Mouse (Mus musculus) CD4-positive helper T cell, adult 2 months (primary cell): ENCODE results near the gene Smc1b.
"Not testable (repeated sequence)": the region's sequence is repeated elsewhere in the genome, so short reads cannot be mapped to it uniquely, and the experiment has no call there.

Experiments
- DNase-seq: peaks from one replicate; pipeline ENCODE4 v3.0.0-alpha.2; 2012; ENCODE audit warnings: low read depth, missing footprints, low spot score

Smc1b gene

DNA sequence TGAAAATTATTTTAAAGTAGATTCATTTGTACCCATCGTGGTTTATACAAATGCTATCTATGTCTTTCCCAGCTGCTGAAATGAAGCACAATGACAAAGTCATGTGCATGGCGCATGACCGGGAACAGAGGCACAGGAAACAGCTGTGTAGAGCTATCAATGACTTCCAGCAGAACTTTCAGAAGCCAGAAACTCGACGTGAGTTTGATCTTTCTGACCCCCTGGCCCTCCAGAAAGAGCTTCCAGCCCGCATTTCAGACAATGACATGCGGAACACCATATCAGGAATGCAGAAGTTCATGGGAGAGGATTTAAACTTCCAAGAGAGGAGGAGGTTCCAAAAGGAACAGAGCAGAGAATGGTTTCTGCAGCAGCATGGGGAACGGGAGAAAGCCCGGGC lies 3.4 kb upstream of the Smc1b start:
- no peak for DNase-seq

DNA sequence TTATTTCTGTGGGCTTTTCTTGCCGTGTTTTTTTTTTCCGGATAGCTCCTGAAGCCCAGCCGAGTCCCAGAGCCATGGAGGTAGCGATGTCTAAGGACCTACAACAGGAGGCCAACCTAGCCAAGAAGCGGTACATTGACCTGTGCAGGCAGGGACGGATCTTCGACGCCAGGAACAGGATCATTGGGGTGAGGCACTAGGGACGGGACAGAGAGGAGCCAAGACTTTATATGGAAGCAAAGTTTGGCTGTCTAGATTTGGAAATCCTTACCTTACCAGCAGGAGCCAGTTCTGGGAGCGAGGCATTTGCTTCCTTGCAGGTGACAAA lies 393 bp upstream of the Smc1b start:
- no peak for DNase-seq

DNA sequence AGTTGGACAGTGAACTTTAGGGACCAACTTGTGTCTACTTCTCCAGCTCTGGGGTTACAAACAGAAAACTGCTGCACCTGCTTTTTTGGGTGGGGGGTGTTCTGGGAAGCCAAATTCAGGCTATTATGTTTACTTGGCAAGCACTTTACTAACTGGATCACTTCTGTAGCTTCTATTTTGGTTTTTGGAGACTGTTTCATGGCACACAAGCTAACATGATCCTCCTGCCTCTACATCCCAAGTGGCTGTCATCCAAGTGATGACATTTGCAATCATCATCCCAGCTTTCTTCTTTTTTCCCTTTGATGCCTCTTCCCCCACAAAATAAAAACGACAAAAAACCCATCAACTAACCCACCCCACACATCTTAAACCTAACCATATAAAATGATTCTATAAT lies 46.1 kb downstream of the Smc1b start:
- DNase-seq, result no peak

DNA sequence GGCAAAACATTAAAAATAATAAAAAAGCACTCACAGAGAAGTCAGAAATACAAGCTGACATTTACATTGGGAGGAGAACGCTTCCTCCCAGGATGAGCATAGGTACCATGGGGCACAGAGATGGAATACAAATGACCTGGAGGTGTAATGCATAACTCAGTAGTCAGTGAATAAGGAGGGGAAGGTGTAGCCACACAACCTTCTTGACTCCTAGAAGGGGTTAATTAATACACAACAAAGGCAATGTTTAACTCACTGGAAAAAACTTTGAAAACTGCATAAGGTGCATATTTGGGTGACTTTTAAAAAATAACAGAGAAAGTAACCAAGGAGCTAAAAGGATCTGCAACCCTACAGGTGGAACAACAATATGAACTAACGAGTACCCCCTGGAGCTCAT lies 59.1 kb downstream of the Smc1b start:
- DNase-seq, result no peak

DNA sequence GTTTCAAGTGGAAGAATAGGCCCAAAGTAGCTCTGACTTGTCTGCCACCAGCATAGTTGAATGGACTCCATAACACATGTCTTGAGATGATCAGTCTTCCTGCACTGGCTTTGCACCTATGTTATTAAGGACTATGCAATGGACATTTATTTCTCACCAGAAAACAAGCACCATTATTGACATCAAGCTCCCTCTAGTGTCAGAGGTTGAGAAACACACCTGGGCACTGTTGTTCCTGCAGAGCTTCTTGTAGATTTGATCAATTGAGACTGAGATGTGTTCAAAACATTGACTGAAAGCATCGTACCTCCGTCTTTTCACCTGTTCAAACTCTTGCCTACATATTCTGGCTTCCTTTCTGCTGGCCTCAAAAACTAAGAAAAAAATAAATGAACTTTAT lies 61.2 kb downstream of the Smc1b start:
- DNase-seq, result peak; percentile 62

DNA sequence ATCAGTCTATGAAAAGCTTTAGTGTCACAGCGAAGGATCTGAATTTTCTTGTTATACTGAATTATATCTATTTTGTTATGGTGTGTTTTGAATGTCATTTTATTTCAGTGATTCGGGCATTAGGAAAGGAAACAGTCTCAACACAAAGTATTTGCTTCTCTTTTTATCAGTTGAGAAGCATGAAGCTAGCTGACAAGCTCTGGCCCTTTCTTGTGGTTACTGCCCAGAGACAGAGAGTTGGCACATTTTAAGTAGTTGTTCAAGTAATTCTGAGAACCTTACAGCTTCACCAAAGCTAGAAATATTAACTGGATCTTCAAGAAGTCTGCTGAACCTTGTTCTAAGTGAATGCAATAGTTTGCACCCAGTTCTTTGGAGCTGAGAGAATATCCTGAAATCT lies 68.3 kb downstream of the Smc1b start:
- no peak for DNase-seq

DNA sequence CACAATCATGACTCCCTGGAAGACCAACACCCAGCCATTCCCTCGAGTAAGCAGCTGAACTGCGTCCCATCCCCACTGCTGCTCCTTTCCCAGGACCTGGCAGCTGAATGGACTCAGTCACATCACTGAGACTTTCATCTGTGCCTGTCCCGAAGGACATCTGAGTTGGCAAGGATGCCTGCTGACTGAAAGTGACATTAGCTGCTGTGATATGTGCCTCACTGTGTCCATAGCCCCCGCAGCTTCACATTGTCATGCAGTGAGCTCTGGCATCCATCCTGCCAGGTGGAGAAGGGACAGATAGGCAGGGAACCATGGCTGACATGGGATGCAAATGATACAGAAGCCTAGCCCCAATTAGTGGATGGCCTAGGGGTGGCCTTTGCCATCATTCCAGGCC lies 76.6 kb downstream of the Smc1b start:
- DNase-seq, result no peak

DNA sequence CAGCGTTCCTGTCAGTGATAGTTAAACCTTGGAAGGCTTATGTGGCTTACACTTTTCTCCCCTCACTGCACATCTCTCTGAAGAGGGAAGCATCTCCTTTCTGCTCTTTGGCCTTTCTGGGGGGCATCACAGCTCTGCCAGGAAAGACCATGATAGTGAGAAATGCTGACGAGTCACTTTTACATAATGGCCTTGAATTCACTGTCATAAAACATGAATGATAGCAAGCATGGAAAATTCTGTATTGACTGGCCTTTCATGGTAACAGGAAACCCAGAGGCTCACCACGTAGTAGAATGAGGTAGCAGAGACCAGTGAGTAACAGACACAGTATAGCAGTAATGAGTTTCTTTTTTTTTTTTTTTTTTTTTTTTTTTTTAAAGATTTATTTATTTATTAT lies 77.7 kb downstream of the Smc1b start:
- no peak for DNase-seq

DNA sequence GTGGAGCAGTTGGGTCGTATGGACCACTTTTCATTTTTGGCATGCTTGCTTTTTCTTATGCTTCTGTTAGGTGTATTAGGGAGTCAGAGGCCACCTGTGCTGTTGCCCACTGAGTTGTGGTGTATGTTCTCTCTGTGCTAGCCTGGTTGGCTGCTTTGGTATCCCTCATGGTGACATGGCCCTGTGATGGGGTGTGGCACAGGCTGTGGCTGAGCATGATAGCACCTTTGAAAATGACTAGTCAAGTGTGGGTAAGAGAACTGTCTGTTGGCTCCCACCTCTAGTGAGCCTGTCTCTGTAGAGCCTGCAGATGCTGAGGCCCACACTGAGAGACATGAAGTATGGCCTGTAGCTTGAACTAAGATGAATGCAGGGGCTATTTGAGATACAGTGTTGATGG lies 82.0 kb downstream of the Smc1b start:
- DNase-seq, result no peak

DNA sequence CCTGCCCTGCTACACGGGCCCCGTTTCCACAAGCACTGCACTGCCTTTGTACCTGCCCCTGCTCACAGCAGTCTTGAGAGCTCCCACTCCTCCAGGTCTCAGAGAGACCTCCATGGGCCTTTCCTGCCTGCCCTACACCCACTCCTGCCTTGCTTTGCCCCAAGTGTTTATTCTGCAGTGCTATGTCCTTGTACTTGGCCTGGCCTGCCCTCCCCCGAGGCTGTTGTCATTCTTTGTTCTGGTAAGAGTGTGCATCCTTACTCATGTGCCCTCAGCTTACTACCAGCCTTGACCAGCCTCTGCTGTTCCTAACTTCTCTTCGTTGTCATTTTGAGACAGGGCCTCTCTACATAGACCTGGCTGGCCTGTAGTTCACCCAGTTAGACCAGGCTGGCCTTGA lies 83.9 kb downstream of the Smc1b start:
- no peak for DNase-seq

DNA sequence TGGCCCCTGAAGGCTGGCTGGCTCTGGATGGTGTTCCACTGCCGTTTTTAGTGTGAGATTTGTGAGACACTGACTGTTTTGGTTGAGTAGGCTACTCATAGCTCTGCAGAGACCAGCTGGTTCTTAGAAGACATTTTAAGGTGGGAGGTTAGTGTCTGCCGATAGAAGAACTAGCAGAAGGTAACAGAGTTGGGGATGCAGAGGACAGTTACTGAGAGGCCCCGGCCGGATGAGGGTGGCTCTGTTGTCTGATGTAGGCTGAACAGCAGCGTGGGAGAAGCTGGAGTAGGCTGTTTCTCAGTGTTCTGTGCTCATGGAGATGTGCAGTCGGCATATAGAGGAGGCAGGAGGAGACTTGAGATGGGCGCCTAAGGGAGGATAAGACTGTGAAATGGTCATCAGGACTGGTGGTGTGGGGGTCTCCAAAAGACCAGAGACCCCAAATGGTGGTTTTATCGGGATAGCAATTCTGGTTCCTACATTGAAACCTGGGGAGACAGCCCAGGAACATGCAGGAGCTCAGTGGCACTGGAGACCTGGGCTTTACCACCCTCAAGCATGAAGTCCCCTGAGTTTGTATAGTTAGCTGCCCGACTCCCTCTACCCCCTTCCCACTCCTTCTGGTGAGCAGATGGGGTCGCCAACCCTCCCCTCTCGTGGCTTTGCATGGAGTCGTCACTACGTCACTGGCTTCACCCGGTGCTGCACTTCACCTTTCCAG lies 85.4 kb downstream of the Smc1b start:
- DNase-seq, result no peak

DNA sequence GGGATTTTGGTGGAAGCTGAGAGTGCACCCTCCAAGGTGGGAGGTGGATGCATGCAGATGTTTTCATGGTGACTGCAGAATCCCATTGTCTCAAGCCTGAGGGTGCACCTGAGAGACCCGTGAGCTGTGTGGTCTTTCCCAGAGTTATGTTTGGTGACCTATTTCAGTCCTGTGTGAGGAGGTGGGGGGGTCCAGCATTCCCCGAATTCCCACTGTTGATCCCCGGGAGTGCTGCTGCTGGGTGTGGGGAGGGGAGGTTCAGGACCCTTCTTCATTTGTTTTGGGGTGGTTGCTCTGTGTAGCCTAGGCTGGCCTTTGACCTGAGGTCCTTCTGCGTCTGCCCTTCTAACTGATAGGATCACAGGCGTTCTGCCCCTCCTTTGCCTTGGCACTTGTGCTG lies 88.0 kb downstream of the Smc1b start:
- no peak for DNase-seq

DNA sequence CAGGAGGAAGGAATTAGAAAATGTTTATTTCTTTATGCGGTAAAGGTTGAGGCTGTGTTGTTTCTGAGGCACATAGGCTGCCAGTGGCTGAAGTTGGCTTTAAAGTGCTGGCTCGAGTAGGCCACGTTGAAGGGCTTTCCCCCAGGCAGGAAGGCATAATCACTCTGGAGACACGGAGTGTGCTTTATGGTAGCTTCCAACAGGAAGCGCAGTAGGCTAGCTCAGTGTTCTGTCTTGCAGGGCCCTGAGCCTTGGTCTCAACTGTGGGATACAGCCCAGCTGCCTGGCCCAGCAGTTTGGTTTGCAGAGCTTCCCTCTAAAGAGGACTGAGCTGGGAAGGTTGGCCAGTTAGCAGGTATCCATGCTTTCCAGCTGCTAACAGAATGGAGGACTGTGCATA lies 88.6 kb downstream of the Smc1b start:
- DNase-seq, result peak; percentile 40

DNA sequence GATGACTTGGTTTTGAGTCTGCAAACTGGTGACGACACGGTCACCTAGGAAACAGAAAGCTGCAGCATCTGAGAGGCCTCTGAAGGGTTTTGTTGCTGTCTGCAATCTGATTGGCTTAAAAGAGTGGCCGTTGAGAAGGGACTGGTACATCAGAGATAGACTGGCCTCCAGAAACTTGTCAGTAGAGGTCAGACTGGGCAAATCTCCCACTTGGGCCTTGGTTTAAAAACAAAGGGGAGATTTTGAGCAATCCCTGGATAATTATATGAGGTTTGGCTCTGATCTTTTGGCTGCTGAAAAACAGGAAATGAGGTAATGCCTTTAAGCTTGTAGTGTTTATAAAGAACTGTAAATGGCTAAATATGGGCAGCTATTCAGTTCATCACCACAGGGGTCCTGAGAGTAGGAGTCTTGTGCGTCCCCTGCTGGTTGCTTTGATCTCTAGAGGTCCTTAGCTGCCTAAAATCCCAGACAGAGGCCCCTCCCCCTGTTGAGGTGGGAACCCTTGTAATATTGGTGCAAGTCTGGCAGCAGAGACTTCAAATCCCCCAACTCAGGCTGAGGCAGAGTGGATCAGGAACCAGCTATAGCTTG lies 89.3 kb downstream of the Smc1b start:
- DNase-seq, result peak; percentile 94

DNA sequence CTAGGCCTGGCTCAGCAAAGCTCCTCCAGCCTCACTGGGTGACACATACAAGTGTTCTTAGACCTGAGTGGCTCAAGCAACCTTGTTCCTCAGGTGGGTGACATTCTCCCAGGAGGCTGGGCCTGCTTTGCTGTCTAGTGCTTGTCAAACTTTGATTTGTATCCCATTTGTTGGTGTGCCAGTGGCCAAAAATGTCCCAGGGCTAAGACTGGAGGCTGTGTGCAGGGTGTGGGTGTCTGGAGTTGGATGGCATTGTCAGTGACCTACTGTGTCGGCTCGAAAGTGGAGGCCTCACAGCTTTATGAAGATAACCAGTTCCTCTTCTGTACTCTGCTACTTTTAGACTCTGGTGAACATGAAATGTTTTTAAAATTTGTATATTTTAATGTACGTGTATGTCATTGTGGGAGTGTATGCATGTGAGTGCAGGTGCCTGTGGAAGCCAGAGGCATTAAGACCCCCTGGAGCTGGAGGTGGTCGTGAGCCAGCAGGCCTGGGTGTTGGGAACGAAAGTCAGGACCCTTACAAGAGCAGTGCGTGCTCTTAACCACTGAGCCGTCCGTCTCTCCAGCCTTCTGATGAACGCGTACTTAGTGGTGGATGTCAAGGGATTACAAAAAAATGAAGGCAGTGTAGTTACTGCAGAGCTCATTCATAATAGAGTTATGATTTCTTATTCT lies 90.1 kb downstream of the Smc1b start:
- DNase-seq, result no peak

DNA sequence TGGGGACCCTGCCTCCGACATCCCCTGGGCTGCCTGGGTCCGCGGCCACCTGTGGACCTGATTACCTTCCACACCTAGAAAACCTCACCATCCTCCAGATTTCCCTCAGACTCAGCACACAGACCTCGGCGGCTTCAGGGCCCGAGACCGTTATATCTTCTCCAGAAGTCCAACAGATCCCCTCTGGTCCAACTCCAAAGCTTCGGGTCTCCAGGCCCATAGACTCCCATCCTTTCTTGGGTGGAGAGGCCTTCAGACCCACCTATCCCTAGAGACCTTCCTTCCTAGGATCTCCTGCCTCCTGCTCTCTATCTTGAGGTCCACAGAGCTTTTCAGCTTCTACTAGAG lies 94.4 kb downstream of the Smc1b start:
- DNase-seq, result no peak

DNA sequence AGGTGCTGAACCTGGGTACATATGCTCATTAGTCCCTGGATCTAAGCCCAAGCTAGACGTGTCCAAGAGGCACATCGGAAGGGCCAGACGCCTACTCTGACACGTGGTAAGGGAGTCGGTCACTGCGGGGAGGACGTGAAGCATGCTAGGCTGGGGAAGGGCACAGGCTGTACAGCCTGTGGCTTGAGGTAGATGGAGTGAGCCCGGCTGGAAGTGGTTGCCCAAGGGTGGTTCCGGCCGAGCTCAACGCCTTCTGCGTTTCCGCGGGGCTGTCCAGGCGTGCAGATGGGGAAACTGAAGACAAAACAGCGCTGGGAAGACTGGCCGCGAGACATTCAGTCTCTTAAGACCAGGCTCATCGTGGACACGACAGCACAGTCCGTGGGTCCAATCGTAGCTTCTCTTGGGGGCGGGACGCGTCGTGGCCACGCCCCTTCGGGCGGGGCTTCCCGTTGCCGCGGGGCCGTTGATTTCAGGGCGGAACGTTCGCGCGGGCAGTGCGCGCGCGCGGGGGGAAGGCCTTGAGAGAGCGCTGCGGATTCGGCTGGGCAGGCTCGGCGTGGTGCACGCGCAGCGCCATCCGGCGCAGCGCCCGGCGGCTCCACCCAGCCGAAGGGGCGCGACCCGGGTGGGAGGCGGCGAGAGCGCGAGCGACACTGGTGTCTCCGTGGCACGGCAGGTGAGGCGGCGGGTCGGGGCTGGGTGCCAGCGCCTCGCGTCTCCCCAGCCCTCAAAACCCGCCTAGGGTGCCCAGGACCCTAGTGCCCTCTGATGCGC lies 95.0 kb downstream of the Smc1b start:
- peak; percentile 99 for DNase-seq

DNA sequence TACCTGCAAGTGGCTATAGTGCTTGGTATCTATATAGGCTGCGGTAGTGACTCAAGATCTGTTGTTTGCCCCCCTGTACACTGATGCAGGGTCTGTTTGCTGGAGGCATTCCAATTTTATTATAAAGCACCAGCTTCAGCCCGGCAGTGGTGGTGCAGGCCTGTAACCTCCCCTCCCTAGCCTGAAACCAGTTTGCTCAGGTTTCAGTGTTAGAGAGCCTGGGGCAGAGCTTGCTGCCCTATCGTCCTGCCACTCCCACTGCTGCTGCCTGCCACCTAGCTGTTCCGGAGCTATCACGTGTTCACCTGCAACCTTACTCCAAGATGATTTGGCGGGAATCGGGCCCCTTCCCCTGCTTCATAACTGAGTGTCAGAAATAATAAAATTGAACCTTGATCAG lies 97.8 kb downstream of the Smc1b start:
- not testable (repeated sequence) for DNase-seq

DNA sequence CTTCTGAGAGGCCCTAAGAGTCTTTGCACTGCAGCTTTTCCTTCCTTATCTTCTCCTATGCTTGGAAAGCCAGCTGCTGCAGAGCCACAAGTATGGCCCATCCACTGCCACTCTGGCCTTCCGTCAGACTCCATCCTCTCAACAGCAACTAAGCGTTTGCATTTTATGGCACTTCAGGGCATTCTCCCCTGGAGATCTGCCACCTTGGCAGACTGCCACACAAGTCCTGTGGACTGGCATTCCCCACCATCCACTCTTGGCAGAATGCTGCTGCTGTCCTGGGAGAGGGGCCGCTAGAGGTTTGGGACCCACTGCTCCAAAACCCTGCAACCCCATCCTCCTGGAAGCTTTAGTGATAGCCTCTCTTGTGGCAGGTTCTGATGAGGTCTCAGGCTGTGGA lies 99.9 kb downstream of the Smc1b start:
- no peak for DNase-seq

DNA sequence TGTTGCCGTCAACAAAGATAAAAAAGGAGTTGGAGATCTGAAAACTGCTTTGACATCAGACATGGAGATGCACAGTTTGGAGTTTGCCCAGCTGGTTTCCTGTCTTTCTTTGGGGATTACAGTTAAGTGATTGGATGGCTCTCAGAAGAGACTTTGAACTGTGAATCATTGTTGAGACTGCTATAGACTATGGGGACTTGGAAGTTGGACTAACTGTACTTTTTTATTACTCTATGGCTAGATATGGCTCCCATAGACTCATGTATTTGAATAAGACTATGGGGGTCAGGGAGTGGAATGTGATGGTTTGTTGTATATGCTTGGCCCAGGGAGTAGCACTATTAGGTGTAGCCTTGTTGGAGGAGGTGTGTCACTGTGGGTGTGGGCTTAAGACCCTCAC lies 101.1 kb downstream of the Smc1b start:
- not testable (repeated sequence) for DNase-seq

DNA sequence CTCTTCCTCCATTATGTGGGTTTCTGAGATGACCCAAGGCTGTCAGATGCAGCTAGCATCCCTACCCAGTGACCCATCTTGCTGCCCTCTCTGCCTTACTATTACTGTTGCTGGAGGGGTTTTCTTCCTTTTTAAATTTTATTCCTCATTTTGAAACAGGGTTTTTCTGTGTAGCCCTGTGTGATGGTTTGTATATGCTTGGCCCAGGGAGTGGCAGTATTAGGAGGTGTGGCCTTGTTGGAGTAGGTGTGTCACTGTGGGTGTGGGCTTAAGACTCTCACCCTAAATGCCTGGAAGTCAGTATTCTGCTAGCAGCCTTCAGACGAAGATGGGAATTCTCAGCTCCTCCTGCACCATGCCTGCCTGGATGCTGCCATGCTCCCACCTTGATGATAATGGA lies 103.1 kb downstream of the Smc1b start, which contains the start of gene Fam118a:
Fam118a (plus strand) TSS at position 301 of the 400 bp plus-strand sequence.
- DNase-seq, result not testable (repeated sequence)

DNA sequence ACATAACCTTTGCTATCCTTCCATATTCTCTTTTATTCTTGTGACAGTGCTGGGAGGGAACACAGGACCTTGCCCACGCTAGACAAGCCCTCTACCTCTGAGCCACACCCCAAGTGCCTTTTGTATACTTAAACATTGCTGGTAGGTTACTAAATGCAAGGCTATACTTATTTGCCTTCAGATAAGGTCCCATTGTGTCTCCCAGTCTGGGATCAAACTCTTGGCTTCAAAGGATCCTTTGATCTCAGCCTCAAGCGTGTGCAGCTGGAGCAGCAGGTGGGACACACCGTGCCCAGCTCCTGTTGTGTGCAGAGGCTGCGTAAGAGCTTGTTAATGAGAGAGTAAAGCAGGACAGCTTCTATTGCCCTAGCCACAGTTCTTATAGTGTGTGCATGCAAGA lies 104.0 kb downstream of the Smc1b start:
- no peak for DNase-seq

DNA sequence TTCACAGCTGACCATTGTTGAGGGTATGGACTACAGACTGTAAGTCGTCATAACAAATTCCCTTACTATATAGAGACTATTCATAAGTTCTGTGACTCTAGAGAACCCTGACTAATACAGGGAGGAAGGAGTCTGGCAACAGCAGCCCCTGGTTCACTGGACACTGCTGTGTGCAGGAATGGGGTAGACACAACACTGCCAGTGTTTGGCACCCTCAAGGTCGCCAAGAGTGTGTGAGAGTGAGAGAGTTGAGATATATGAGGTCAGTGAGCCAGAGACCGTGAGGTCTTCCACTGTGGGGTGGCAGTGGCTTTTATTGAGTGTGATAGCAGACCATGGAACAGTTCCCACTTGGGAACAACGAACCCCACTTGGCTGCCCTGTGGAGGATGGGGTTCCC lies 105.6 kb downstream of the Smc1b start:
- no peak for DNase-seq
